Mouse (Mus musculus) intestine, embryonic 14.5 days (tissue): ENCODE measurements at regions not wholly inside any gene's neighbourhood (a gene's known extent, or its start where the extent isn't known, plus 50 kb on each side); places are given as distances from the start of the nearest gene placed in this dataset.

ENCODE experiments used
- ATAC-seq: fragments of 200-750 bp; cut with Nextera tagmentation; replicated peaks from 2 replicates; pipeline ENCODE4 v1.8.0; 2017; ENCODE audit warnings: low read depth, moderate number of reproducible peaks, moderate TSS enrichment, moderate library complexity; ENCODE audit not compliant: low FRiP score, low TSS enrichment
- DNase-seq: peaks from one replicate; pipeline ENCODE4 v3.0.0-alpha.2; 2018; ENCODE audit warnings: low spot score
- H3K27ac ChIP-seq: fragments of 300-500 bp; sonication (generic); 2 replicates; pipeline ENCODE4 v1.5.1; 2014; ENCODE audit warnings: low read depth, mild to moderate bottlenecking, control low read depth
- H3K27me3 ChIP-seq: fragments of 300-500 bp; sonication (generic); replicated peaks from 2 replicates; pipeline ENCODE4 v1.6.1; 2014; ENCODE audit warnings: low read length, control low read depth; ENCODE audit not compliant: control insufficient read depth, insufficient read depth
- H3K36me3 ChIP-seq: fragments of 300-500 bp; sonication (generic); 2 replicates; pipeline ENCODE4 v1.6.1; 2014; ENCODE audit warnings: low read length, control low read depth; ENCODE audit not compliant: control insufficient read depth, insufficient read depth
- H3K4me1 ChIP-seq: fragments of 300-500 bp; sonication (generic); replicated peaks from 2 replicates; pipeline ENCODE4 v1.6.1; 2014; ENCODE audit warnings: low read length, control low read depth, mixed read lengths; ENCODE audit not compliant: control insufficient read depth, insufficient read depth
- H3K4me2 ChIP-seq: fragments of 300-500 bp; sonication (generic); 2 replicates; pipeline ENCODE4 v1.6.1; 2014; ENCODE audit warnings: low read length
- H3K4me3 ChIP-seq: fragments of 300-500 bp; sonication (generic); 2 replicates; pipeline ENCODE4 v1.5.1; 2014; ENCODE audit warnings: low read depth, low read length, control low read depth, mixed read lengths
- H3K9ac ChIP-seq: fragments of 300-500 bp; sonication (generic); 2 replicates; pipeline ENCODE4 v1.6.1; 2014; ENCODE audit warnings: mild to moderate bottlenecking, low read length
- H3K9me3 ChIP-seq: fragments of 300-500 bp; sonication (generic); 2 replicates; pipeline ENCODE4 v1.6.1; 2016; ENCODE audit warnings: low read length, control low read depth; ENCODE audit not compliant: control insufficient read depth
- WGBS: fragments of 180-500 bp; shearing (Covaris S2); extraction: QIAGEN DNeasy Blood & Tissue Kit; methylation state at CpG from one replicate; pipeline ENCODE4 v1.1.7; 2014; 5-methylcytosine and 5-hydroxymethylcytosine counted together

- Histone ChIP-seq H3K4me2 (no peak overlapping the region), H3K27ac (no peak overlapping the region), H3K27me3 (no peaks in the 10 kb centered on the region), H3K4me3 (no peak overlapping the region), H3K36me3 (no peaks in the 10 kb centered on the region), H3K9me3 (no peaks in the 10 kb centered on the region), H3K4me1 (no peaks in the 10 kb centered on the region), H3K9ac (no peak overlapping the region)
- 77% methylated on average over 2 of the region's 2 CpGs for WGBS
- no peak for DNase-seq
- ATAC-seq: no peak
Measured at GRCm38 (mm10) chr7:75063816-75064215, 245.2 kb downstream of the Sv2b start.

DNA sequence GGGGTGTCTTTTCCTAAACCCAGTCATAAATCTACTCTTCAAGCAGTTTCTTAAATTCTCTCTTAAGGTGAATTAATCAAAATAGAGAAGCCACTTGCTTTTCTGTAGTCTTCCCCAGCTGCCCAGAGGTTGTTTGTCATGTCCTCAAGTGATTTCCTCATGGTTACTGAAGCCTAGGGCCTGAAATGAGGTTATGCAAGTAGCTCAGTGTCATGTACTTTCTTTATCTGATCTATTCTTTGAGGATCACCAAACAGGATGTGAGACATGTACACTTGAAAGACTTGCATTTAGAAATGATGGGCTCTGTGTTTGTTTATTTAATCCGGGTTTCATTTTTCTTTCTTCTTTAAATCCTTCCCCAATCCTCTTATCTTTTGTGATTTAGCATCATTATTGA, 258.8 kb downstream of the Sv2b start:
- Histone ChIP-seq H3K4me3 (no peak overlapping the region), H3K9me3 (no peaks in the 10 kb centered on the region), H3K36me3 (no peaks in the 10 kb centered on the region), H3K4me2 (no peak overlapping the region), H3K9ac (no peak overlapping the region), H3K27ac (no peak overlapping the region), H3K27me3 (no peaks in the 10 kb centered on the region), H3K4me1 (no peaks in the 10 kb centered on the region)
- DNase-seq (no peak), ATAC-seq (no peak)
- WGBS: 38% methylated on average over 1 of the region's 1 CpGs

GRCm38 (mm10) chr7:75049751-75050150, 259.3 kb downstream of the Sv2b start:
- WGBS: 51% methylated on average over 5 of the region's 5 CpGs
- H3K9ac ChIP-seq: no peak overlapping the region
- no peaks in the 10 kb centered on the region for H3K4me1 ChIP-seq
- H3K4me2 ChIP-seq: no peak overlapping the region
- no peak overlapping the region for H3K27ac ChIP-seq
- no peaks in the 10 kb centered on the region for H3K9me3 ChIP-seq
- DNase-seq (no peak), ATAC-seq (no peak)
- H3K4me3 ChIP-seq: no peak overlapping the region
- H3K27me3 ChIP-seq: no peaks in the 10 kb centered on the region
- H3K36me3 ChIP-seq: no peaks in the 10 kb centered on the region

DNA sequence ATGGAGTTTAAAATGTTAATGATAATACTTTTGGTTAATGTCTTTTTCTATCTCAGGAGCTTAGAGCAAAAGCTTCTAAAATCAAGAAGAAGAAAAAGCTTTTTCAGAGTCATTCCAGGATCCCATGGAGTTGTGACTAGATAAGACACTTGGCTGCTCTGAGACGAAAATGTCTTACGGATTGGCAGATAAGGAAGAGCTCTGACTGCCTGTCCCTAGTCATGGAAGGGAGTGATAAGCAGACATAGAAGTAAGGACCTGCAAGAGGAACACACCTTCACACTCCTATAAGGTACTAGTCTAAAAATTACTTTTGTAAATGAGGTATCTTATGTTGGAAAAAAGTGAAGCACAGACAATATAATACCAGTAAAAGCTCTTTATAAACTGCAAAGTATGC, 260.2 kb downstream of the Sv2b start:
- no peak overlapping the region for H3K27ac ChIP-seq

GRCm38 (mm10) chr7:75047827-75048226, 261.2 kb downstream of the Sv2b start:
- H3K36me3 ChIP-seq: no peaks in the 10 kb centered on the region
- H3K4me2 ChIP-seq: no peak overlapping the region
- H3K4me1 ChIP-seq: no peaks in the 10 kb centered on the region
- no peak overlapping the region for H3K9ac ChIP-seq
- 86% methylated on average over 3 of the region's 3 CpGs for WGBS
- DNase-seq: no peak
- no peaks in the 10 kb centered on the region for H3K27me3 ChIP-seq
- H3K4me3 ChIP-seq: no peak overlapping the region
- ATAC-seq: no peak
- H3K27ac ChIP-seq: no peak overlapping the region
- H3K9me3 ChIP-seq: no peaks in the 10 kb centered on the region

More for the DNA sequence above, 260.2 kb downstream of the Sv2b start:
- Histone ChIP-seq H3K4me1 (no peaks in the 10 kb centered on the region), H3K4me2 (no peak overlapping the region), H3K27me3 (no peaks in the 10 kb centered on the region), H3K9me3 (no peaks in the 10 kb centered on the region), H3K36me3 (no peaks in the 10 kb centered on the region), H3K4me3 (no peak overlapping the region), H3K9ac (no peak overlapping the region)
- ATAC-seq: no peak
- DNase-seq: no peak
- WGBS: 74% methylated on average over 2 of the region's 2 CpGs

GRCm38 (mm10) chr7:75040871-75041270, 268.2 kb downstream of the Sv2b start:
- no peak overlapping the region for H3K9ac ChIP-seq
- ATAC-seq: no peak
- H3K4me3 ChIP-seq: no peak overlapping the region
- H3K9me3 ChIP-seq: no peaks in the 10 kb centered on the region
- H3K27me3 ChIP-seq: no peaks in the 10 kb centered on the region
- WGBS: 83% methylated on average over 6 of the region's 6 CpGs
- H3K4me2 ChIP-seq: no peak overlapping the region
- no peak overlapping the region for H3K27ac ChIP-seq
- no peaks in the 10 kb centered on the region for H3K4me1 ChIP-seq
- no peak for DNase-seq
- no peaks in the 10 kb centered on the region for H3K36me3 ChIP-seq

DNA sequence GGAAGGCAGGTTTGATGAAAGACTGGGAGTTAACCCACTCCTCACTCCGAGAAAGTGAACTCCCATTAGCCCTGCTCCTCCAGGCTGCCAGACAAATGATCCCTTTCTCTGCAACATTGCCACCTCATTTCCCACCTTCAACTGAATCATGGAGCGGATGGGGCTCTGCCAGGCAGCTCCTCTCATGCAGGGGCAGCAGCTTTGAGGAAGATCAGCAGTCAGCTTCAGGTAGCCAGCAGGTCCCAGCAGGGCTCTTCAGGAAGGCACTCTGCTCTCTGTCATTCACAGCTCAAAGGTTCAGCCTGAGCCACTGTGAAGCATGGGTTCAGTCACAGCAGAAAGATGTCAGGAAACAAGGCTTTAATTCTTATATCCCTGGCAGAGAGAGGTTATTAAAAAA, 282.9 kb downstream of the Sv2b start:
- Histone ChIP-seq H3K4me2 (no peak overlapping the region), H3K4me1 (no peaks in the 10 kb centered on the region), H3K9me3 (no peaks in the 10 kb centered on the region), H3K4me3 (no peak overlapping the region), H3K9ac (no peak overlapping the region), H3K27ac (no peak overlapping the region), H3K27me3 (no peaks in the 10 kb centered on the region), H3K36me3 (no peaks in the 10 kb centered on the region)
- 37% methylated on average over 2 of the region's 2 CpGs for WGBS
- ATAC-seq (no peak), DNase-seq (no peak)

GRCm38 (mm10) chr7:75021966-75022365, 287.1 kb downstream of the Sv2b start:
- H3K9ac ChIP-seq: no peak overlapping the region
- H3K4me1 ChIP-seq: no peaks in the 10 kb centered on the region
- WGBS: 40% methylated on average over 6 of the region's 6 CpGs
- H3K36me3 ChIP-seq: no peaks in the 10 kb centered on the region
- DNase-seq: no peak
- no peak overlapping the region for H3K4me3 ChIP-seq
- no peak for ATAC-seq
- no peak overlapping the region for H3K27ac ChIP-seq
- no peak overlapping the region for H3K4me2 ChIP-seq
- no peaks in the 10 kb centered on the region for H3K9me3 ChIP-seq
- H3K27me3 ChIP-seq: no peaks in the 10 kb centered on the region

- no peak for DNase-seq
- 57% methylated on average over 7 of the region's 7 CpGs for WGBS
- H3K4me2 ChIP-seq: no peak overlapping the region
- H3K9me3 ChIP-seq: no peaks in the 10 kb centered on the region
- H3K27ac ChIP-seq: no peak overlapping the region
- no peak overlapping the region for H3K9ac ChIP-seq
- no peak overlapping the region for H3K4me3 ChIP-seq
- H3K36me3 ChIP-seq: no peaks in the 10 kb centered on the region
- no peak for ATAC-seq
- no peaks in the 10 kb centered on the region for H3K4me1 ChIP-seq
- no peaks in the 10 kb centered on the region for H3K27me3 ChIP-seq
Measured at GRCm38 (mm10) chr7:75018640-75019039, 290.4 kb downstream of the Sv2b start.
